Mouse (Mus musculus): ENCODE data around the gene Dgkg.

Gene Dgkg

GRCm38 (mm10) chr16:22430211-22430951 lies 226.6 kb downstream of the Dgkg start:
- no peak for DNase-seq

- DNase-seq = no peak
Measured at GRCm38 (mm10) chr16:22429377-22429776, 227.6 kb downstream of the Dgkg start.

DNA sequence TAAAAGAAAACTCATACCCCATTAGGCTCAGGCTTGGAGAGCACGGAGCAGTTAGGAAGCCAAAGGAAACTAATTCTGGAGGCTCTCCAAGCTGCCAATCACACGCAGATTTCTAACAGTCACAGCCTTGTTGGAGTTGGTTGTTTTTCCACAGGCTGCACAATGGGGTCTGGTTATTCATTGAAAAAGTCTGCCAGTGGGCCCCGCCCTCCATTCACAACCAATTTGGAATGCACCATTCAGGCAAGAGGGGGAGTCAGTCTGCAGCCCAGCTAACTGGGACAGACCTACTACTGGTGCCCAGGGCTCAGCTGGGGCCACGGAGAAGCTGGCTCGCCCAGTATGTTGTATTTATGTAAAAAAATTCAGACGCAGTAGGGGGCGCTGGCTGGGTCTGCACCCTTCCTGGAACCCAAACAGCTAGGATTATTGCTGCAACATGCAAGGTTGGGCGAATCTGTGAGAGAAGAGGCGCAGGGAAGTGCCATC lies 228.1 kb downstream of the Dgkg start:
- peak; percentile 47 for DNase-seq

- no peak for DNase-seq
Measured at GRCm38 (mm10) chr16:22426866-22427265, 230.2 kb downstream of the Dgkg start.

GRCm38 (mm10) chr16:22422256-22422655 lies 234.8 kb downstream of the Dgkg start:
- DNase-seq = no peak

All from thymus, postnatal 14 days (tissue).